Mouse (Mus musculus) gastrocnemius, postnatal 14 days (tissue): ENCODE data around the gene Lef1. TPM values are rescaled to one million over a fixed set of nuclear protein-coding genes. Genes with fewer than 3 reads are reported as not detected.

Experiments
- DNase-seq: peaks from one replicate; pipeline ENCODE4 v3.0.0; 2021; ENCODE audit warnings: mixed read lengths
- intact Hi-C: fragments of 180-260 bp; cut with DNase I; formaldehyde crosslinking; loops from one replicate; pipeline ENCODE4 v1.15.1; 2025; ENCODE audit warnings: low total_unique reads
- total RNA-seq, 2 experiments: library from RNA; stranded (reverse); gene quantifications; 2 replicates each; pipeline ENCODE4 v1.2.3; 2021

The Lef1 gene
- total RNA-seq, 2 experiments from 2014 or later: 0.16 to 0.41 TPM

GRCm38 (mm10) chr3:131106451-131107291, 3.6 kb upstream of the Lef1 start:
- intact Hi-C loops: no loop called here

GRCm38 (mm10) chr3:131107301-131108093, 2.8 kb upstream of the Lef1 start:
- DNase-seq: no peak
- intact Hi-C loops: no loop called here

More at GRCm38 (mm10) chr3:131106451-131107291, 3.6 kb upstream of the Lef1 start:
- DNase-seq: no peak

DNA sequence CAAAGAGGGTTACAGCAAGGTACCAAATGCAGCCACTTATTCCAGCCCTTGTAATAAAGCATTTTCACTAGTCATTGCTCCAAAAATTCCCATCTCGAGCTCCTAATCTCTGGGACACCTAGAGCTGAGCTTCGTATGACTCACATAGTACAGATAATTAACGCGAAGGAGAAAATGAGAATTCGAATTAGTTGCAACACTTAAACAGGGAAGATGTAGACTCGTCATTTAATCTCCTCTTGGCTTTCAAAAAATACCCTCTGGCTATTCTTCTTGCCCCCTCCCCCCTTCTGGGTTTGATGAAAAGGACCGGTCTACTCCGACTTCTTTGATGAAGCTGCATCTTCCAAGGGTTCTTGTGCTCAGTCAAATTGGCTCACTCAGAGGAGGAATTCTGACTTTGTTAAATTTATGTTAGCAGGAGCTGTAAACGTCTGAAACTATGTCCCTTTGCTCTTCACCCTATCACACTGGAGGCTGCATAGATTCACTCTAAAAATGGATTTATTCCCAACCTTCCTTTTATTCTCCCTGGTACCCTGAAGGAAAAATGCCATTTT, 2.1 kb upstream of the Lef1 start:
- intact Hi-C loops: no loop called here
- no peak for DNase-seq

DNA sequence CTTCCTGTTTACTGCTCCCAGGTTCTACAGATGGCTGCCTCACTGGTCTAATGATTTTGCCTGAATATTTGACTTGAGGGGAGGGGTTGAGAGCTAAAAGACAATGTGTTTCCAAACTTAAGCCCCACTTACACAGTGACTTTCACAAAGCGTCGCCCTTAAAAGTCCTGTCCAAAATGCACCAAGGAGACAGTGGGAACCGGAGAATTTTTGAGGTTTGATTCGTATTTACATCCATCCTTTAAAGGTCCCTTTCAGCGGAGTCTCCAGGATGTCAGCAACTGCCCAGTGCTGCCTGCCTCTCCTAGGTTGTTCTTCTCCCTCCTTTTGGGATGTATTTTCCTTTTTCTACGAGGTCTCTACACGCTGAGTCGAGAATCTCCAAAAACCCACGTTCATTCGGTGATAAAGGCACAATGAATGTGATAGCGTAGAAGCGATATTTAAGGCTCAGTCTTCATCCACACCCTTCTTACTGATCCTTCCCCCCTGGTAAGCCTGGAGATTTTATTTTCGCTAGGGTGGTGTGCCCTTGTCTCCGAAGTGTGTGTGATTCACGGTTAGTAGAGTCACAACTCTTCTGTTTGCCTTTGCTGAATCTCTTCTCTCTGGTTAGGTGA, 1.1 kb upstream of the Lef1 start:
- intact Hi-C loops: no loop called here
- DNase-seq: no peak

DNA sequence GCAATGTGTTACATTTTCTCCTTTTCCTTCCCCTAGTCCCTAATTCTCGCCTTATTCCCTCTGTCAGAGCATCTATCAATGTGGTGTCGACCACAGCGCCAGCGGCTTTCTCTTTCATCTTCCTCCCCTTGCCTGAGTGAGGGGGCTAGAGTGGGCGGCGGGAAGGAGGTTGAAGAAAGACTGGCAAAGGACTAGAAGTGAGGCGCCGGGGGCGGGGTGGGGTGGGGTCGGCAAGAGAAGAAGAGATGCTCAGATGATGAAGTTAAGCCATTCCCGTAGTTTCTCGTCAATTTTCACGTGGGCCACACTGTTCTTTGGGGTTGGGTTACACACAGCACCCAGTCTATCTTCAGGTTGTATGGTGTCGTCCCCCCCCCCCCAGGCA, 593 bp upstream of the Lef1 start:
- DNase-seq: no peak
- intact Hi-C loops: no loop called here

DNA sequence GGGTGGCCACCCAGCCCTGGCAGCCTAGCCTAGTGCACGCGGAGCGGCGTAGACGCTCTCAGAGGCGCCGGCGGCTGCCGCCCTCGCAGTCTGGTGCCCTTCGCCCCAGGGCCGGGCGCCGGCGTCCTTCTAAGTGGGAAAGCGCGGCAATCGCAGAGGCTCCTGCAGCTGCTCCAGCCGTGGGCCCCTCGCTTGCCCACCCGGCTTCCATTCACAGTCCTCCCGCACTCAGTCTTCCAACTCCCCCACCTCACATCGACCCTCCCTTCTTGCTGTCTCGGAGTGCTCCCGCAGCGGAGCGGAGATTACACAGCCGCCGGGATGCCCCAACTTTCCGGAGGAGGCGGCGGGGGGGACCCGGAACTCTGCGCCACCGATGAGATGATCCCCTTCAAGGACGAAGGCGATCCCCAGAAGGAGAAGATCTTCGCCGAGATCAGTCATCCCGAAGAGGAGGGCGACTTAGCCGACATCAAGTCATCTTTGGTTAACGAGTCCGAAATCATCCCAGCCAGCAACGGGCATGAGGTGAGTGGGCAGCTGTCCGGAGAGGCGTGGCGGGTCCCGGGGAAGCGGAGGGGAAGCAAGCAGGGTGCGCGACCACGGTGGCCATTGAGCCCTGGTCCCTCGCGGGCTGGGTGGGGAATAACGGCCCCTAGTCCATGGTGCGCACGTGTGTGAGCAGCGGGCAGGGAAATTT, 1.0 kb downstream of the Lef1 start:
- DNase-seq: peak; percentile 9
- intact Hi-C loops: no loop called here

DNA sequence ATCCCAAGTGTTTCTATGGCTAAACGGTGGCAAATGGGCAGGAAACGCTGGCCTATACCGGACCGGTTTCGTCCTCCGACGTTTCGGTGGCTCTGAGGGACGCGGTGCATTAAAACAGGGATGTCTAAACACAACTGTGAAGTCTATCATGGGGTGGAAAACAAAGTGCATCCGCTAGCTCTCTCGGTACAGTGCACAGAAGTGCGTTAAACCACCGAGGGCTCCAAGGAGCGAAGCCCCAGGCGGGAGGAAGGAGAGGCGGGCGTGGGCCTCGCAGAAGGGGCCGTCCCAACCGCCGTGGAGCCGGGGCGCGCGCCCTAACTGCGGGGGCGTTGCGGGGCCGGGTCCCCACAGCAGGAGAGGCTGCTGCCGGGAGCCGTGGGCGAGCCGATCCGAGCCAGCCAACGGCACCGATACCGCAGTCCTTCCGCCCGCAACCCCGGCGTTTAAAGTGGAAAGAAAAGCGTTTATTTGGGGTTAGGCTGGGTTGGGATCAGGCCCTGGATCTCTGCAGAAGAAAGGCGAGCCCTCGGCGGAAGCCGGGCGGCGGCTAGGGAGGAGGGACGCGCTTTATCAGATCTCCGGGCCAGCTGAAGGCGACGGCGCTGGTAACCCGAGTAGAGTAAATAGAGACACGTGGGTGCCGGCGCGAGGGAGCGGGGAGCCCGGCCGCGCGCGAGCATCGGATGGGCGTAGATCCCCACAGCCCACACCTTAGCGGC, 1.7 kb downstream of the Lef1 start:
- DNase-seq: peak; percentile 50
- intact Hi-C loops: no loop called here

DNA sequence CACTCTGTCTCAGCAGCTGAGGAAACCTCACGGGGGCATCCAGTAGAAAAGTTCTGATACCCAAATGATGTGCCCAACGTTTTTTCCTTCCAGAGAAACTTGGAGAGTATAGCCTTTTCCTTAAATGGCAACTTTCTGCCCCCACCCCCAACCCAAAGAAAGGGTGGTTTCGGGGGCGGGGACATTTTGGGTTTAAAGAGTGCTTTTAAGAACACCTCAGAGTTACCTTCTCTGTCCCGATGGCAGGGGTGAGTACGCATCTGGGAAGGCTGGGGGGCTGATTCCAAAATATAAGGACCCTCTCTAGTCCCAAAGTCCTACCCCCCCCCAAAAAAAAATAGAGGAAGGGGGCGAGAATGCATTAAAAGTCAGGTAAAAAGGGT, 2.3 kb downstream of the Lef1 start:
- no peak for DNase-seq
- intact Hi-C loops: no loop called here

GRCm38 (mm10) chr3:131113029-131113428, 2.8 kb downstream of the Lef1 start:
- no peak for DNase-seq
- intact Hi-C loops: no loop called here

DNA sequence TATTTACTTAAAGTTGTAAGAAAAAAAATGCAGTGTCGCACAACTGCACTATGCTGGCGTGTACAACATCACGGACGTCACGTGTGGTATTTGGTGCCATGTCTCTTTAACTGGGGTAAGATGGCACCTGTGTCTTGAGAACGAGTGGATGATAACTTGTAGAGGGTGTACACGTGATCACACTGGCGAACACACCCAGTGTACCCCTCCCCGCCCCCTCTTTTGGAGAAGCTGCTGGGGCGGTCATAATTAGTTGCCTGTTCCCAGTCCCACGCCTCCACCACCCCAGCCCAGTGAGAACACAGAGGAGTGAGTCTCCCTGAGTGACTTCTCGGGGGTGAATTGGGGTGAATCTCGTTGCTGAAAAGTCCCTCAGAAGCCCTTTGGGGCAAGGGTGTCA, 5.8 kb downstream of the Lef1 start:
- DNase-seq: no peak
- intact Hi-C loops: no loop called here

- no peak for DNase-seq
- intact Hi-C loops: no loop called here
Measured at GRCm38 (mm10) chr3:131117352-131117751, 7.1 kb downstream of the Lef1 start.

DNA sequence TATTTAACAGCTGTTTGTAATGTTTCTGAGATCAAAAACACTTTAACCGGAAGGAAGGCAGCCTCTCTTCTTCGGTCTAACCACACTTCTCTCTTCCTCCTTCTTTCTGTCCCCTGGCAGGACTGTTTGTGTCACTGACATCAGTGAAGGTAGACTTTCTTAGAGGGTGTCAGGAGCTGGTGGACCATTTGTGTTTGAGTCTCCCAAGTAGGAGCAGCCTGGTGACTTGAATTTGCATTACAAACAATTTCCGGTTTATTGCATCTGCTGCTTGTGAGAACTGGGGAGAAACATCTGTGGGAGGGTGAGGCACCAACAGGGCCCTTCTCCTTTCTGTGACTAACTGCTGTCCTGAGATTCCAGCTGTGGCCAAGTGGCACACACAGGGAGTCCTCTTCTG, 7.6 kb downstream of the Lef1 start:
- intact Hi-C loops: no loop called here
- DNase-seq: no peak

DNA sequence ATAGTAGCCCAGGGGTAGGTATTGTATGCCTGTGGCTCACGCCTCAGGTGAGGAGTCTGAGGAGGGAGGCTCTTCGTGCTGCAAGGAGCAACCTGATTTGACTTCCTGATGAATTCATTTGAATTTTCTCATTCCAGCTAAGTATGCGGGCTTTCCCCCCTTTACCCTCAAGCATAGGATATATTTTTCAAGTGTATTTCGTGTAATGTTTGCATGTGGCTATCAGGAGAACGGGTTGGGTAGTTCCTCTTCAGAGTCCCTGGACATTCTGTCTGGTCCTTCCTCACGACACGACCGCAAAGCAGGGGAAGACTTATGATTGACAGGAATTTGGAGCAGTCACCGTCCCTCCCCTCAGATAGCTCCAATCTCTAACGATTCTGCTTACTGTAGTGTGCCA, 9.2 kb downstream of the Lef1 start:
- intact Hi-C loops: no loop called here
- DNase-seq: no peak

DNA sequence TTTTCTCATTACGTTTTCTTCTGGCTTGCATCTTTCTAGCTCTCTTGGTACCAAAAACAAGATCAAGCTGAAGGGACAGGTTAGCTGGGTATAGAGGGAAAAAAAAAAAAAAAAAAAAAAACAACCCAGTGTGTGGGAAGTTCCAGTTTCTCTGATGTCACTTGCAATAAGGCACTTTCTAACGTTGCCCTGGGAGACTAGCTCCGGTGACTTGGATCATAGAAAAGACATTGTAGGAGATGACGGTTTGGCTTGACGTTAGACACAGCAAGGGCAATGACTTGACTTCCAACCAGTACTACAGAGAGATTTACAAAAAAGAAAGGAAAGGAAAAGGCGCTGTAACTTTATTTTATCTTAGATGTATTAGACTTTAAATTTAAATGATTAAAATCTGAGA, 13.2 kb downstream of the Lef1 start:
- intact Hi-C loops: no loop called here
- DNase-seq: no peak

GRCm38 (mm10) chr3:131125873-131126272, 15.6 kb downstream of the Lef1 start:
- intact Hi-C loops: no loop called here
- DNase-seq: no peak

DNA sequence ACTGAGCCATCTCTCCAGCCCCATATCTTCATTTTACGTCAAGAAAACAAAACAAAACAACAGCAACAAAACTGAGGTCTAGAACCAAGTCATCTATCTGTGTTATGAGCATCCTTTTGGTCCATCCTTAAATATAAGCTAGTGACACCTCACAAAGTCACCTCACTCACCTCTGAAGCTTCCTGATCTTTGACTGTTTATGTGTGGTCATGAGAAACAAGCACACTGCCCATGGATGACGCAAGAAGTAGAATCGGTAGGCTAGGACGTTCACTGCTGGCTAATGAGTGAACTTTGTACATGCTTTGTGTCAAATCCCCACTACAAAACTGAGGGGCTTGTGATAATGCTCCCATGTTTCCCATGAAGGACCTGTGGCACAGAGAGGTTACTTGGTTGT, 16.2 kb downstream of the Lef1 start:
- no peak for DNase-seq
- intact Hi-C loops: no loop called here

GRCm38 (mm10) chr3:131134003-131134402, 23.7 kb downstream of the Lef1 start:
- no peak for DNase-seq
- intact Hi-C loops: no loop called here

DNA sequence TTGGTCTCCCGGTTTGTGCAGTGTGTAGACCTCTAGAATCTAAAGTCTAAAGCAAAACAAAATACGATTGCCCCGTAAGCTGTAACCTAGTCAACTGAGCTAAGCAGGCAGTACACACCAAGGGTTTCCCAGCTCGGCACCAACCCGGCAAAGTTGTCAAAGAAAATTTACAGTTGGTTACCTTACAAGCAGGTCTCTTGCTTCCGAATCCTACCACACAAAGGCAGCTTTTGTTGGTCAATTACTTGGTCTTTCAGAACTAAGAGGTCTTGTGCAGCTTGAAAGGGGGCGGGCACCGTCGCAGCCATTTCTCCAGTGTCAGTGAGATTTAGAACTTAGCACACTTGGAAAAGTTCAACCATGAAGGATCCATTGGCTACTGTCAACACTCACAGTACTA, 25.2 kb downstream of the Lef1 start:
- intact Hi-C loops: no loop called here
- DNase-seq: no peak

- intact Hi-C loops: no loop called here
Measured at GRCm38 (mm10) chr3:131136455-131136854, 26.2 kb downstream of the Lef1 start.

More at GRCm38 (mm10) chr3:131136455-131136854, 26.2 kb downstream of the Lef1 start:
- DNase-seq: no peak
